20 mouse cellular contexts compared by ENCODE assay signal in genomic region chr10:5205570-5205969, GRCm38 (mm10).
DNase-seq lines count a peak whose midpoint lies in the region; ATAC-seq and TF ChIP-seq lines count a peak whose summit lies in the region.
"Had no signal": no experiment of that assay in that cellular context is flagged by ENCODE, and none has a peak within 500 bp of the region (broad histone marks: within the 10 kb centered on the region; RNA-seq: fewer than 3 reads in every experiment).

No protein-coding gene starts in this region.

- ATAC-seq in liver, embryonic 11.5 days (replicated peaks; ENCODE audit: low FRiP score), result peak; percentile 59
- ATAC-seq in liver, embryonic 16.5 days (ENCODE audit: low read depth), result peak; percentile 60
- ATAC-seq: activated CD4-positive, CD25-positive, alpha-beta regulatory T cell, adult 4 months; forebrain, embryonic 16.5 days; midbrain, embryonic 13.5 days had no signal

- peak overlapping the region; percentile 6; the same call in 1 of the 2 replicates for H3K4me2 ChIP-seq in liver, embryonic 11.5 days
- H3K4me2 ChIP-seq in liver, embryonic 16.5 days (ENCODE audit: low read depth, low read length), result peak overlapping the region; percentile 51
- H3K4me2 ChIP-seq: hindbrain, embryonic 13.5 days; lung, embryonic 14.5 days; midbrain, embryonic 13.5 days had no signal

- no peak for DNase-seq in MEL (ENCODE audit: low read depth, low spot score)
- DNase-seq in c-Kit-positive CD71-positive TER-119-positive erythroid progenitor cells, embryonic 14.5 days (ENCODE audit: low spot score), result peak; percentile 44
- DNase-seq in liver, embryonic 11.5 days (ENCODE audit: low spot score), result no peak
- DNase-seq in B cell, adult 2 months, result no peak
- no peak for DNase-seq in lung, postnatal 36 days
- DNase-seq in thymus, postnatal 14 days, result no peak
- DNase-seq: adrenal gland, adult 2 months; adrenal gland, postnatal 36 days; cerebellum, adult 9-10 months; kidney, postnatal 14 days; lung, embryonic 14.5 days; retina, postnatal 1 day; right cerebral cortex, postnatal 14 days; thymus, postnatal 25 days had no signal

- no peak for TF ChIP-seq EP300 in MEL (IDR thresholded peaks at IDR 0.05; ENCODE audit: low read depth in 1 of 2, low read length in 2 of 2)

- no peaks in the 10 kb centered on the region for H3K79me2 ChIP-seq in MEL (ENCODE audit: control insufficient read depth, insufficient read depth, low read length, poor library complexity)

- H3K27ac ChIP-seq in MEL (ENCODE audit: control insufficient read depth, low read depth, low read length), result peak overlapping the region; percentile 84
- H3K27ac ChIP-seq in liver, embryonic 11.5 days (ENCODE audit: low read depth, low read length), result peak overlapping the region; percentile 5; the same call in 1 of the 2 replicates
- peak overlapping the region; percentile 86 for H3K27ac ChIP-seq in liver, embryonic 16.5 days (ENCODE audit: low read length)
- H3K27ac ChIP-seq: hindbrain, embryonic 13.5 days; midbrain, embryonic 13.5 days had no signal

- H3K9me3 ChIP-seq in MEL (replicated peaks; ENCODE audit: insufficient read depth, low read length), result no peaks in the 10 kb centered on the region
- no peaks in the 10 kb centered on the region for H3K9me3 ChIP-seq in liver, embryonic 11.5 days (ENCODE audit: control insufficient read depth, low read length)
- no peaks in the 10 kb centered on the region for H3K9me3 ChIP-seq in liver, embryonic 16.5 days (replicated peaks; ENCODE audit: control insufficient read depth, low read length)
- H3K9me3 ChIP-seq: hindbrain, embryonic 13.5 days; megakaryocyte, embryonic 14.5 days; midbrain, embryonic 13.5 days had no signal

- H3K4me1 ChIP-seq in MEL (ENCODE audit: control insufficient read depth in 1 of 2, insufficient read depth in 2 of 2, low read length in 2 of 2), result peaks cover 34 to 43% of the 10 kb centered on the region in 2 experiments
- H3K4me1 ChIP-seq in liver, embryonic 11.5 days (replicated peaks; ENCODE audit: control insufficient read depth, insufficient read depth, low read length), result peaks cover 25% of the 10 kb centered on the region
- H3K4me1 ChIP-seq in liver, embryonic 16.5 days (ENCODE audit: control insufficient read depth, low read depth, low read length), result peaks cover 41% of the 10 kb centered on the region

- peaks cover 0 to 44% of the 10 kb centered on the region in 2 experiments; a peak in 2 of 4 replicates for H3K36me3 ChIP-seq in MEL (ENCODE audit: control insufficient read depth in 1 of 2, insufficient read depth in 2 of 2, low read length in 2 of 2)
- no peaks in the 10 kb centered on the region for H3K36me3 ChIP-seq in liver, embryonic 11.5 days (ENCODE audit: control insufficient read depth, insufficient read depth, low read length)
- H3K36me3 ChIP-seq in liver, embryonic 16.5 days (ENCODE audit: control insufficient read depth, insufficient read depth), result no peaks in the 10 kb centered on the region
- H3K36me3 ChIP-seq: hindbrain, embryonic 13.5 days; midbrain, embryonic 13.5 days had no signal

- H3K27me3 ChIP-seq in MEL (ENCODE audit: control insufficient read depth in 1 of 2, insufficient read depth in 2 of 2, low read length in 2 of 2), result no peaks in the 10 kb centered on the region
- no peaks in the 10 kb centered on the region for H3K27me3 ChIP-seq in liver, embryonic 11.5 days (replicated peaks; ENCODE audit: control insufficient read depth, insufficient read depth, low read length)
- no peaks in the 10 kb centered on the region for H3K27me3 ChIP-seq in liver, embryonic 16.5 days (ENCODE audit: control insufficient read depth, insufficient read depth, low read depth, low read length)
- H3K27me3 ChIP-seq: hindbrain, embryonic 13.5 days; megakaryocyte, embryonic 14.5 days; midbrain, embryonic 13.5 days had no signal

- no peak for TF ChIP-seq POLR2A in MEL (IDR thresholded peaks at IDR 0.05; ENCODE audit: control insufficient read depth in 1 of 2, insufficient read depth in 1 of 2, low read depth in 1 of 2, low read length in 2 of 2, poor library complexity in 1 of 2)

- 0 out of 2 replicates have a peak overlapping the region, but pooled peaks have one; percentile 26 for H3K9ac ChIP-seq in MEL (ENCODE audit: control insufficient read depth, low read depth, low read length, poor library complexity, severe bottlenecking)
- H3K9ac ChIP-seq in liver, embryonic 11.5 days (ENCODE audit: low read depth, low read length), result no peak overlapping the region
- H3K9ac ChIP-seq in liver, embryonic 16.5 days (ENCODE audit: low read depth, low read length), result peak overlapping the region; percentile 19; the same call in 1 of the 2 replicates
- H3K9ac ChIP-seq: hindbrain, embryonic 13.5 days; lung, embryonic 14.5 days; midbrain, embryonic 13.5 days had no signal

- WGBS in liver, embryonic 11.5 days, result 53% methylated on average over 5 of the region's 5 CpGs
- WGBS in liver, embryonic 16.5 days (ENCODE audit: insufficient replicate concordance), result 21% methylated on average over 5 of the region's 5 CpGs

- no peak for TF ChIP-seq RAD21 in MEL (IDR thresholded peaks at IDR 0.05; ENCODE audit: low read depth, low read length)

- no peak for TF ChIP-seq CTCF in MEL (IDR thresholded peaks at IDR 0.05 in 2 of 3, conservative IDR thresholded peaks at IDR 0.05 in 1 of 3; ENCODE audit: control insufficient read depth in 1 of 3, insufficient read depth in 1 of 3, low read depth in 2 of 3, low read length in 3 of 3, poor library complexity in 1 of 3, severe bottlenecking in 1 of 3)

- H3K4me3 ChIP-seq in MEL (ENCODE audit: control insufficient read depth in 1 of 2, insufficient read depth in 1 of 2, low read depth in 2 of 2, low read length in 2 of 2), result peak overlapping the region in 1 of 2 experiments; percentile 8; a peak in 1 of 4 replicates
- no peak overlapping the region for H3K4me3 ChIP-seq in liver, embryonic 11.5 days (ENCODE audit: low read depth, low read length)
- H3K4me3 ChIP-seq in liver, embryonic 16.5 days (ENCODE audit: low read depth, low read length), result 0 out of 2 replicates have a peak overlapping the region, but pooled peaks have one; percentile 14
- H3K4me3 ChIP-seq: hindbrain, embryonic 13.5 days; megakaryocyte, embryonic 14.5 days; midbrain, embryonic 13.5 days had no signal

TF ChIP-seq in MEL, 35 proteins besides CTCF, POLR2A, EP300 and RAD21:
- TF ChIP-seq BHLHE40 (IDR thresholded peaks at IDR 0.05; ENCODE audit: borderline replicate concordance, low read depth, low read length), result no peak
- TF ChIP-seq JUND (IDR thresholded peaks at IDR 0.05; ENCODE audit: low read depth, low read length), result no peak
- TF ChIP-seq POLR2AphosphoS5 (IDR thresholded peaks at IDR 0.05; ENCODE audit: borderline replicate concordance, low read depth, low read length), result no peak
- no peak for TF ChIP-seq MAX (IDR thresholded peaks at IDR 0.05; ENCODE audit: low read length)
- no peak for TF ChIP-seq MAZ (IDR thresholded peaks at IDR 0.05; ENCODE audit: low read depth, low read length)
- TF ChIP-seq RCOR1 (IDR thresholded peaks at IDR 0.05; ENCODE audit: low read depth, low read length), result no peak
- no peak for TF ChIP-seq CHD2 (IDR thresholded peaks at IDR 0.05; ENCODE audit: low read length)
- TF ChIP-seq KAT2A (conservative IDR thresholded peaks at IDR 0.05; ENCODE audit: low read depth, low read length), result no peak
- no peak for TF ChIP-seq ELF1 (IDR thresholded peaks at IDR 0.05; ENCODE audit: low read depth, low read length)
- no peak for TF ChIP-seq CHD1 (IDR thresholded peaks at IDR 0.05; ENCODE audit: low read depth, low read length)
- TF ChIP-seq NELFE (IDR thresholded peaks at IDR 0.05; ENCODE audit: low read depth, low read length), result no peak
- TF ChIP-seq E2F4 (IDR thresholded peaks at IDR 0.05; ENCODE audit: borderline replicate concordance, low read depth, low read length), result no peak
- TF ChIP-seq MAFK (IDR thresholded peaks at IDR 0.05; ENCODE audit: borderline replicate concordance, low read depth, low read length), result no peak
- no peak for TF ChIP-seq TBP (IDR thresholded peaks at IDR 0.05; ENCODE audit: low read depth, low read length)
- no peak for TF ChIP-seq MYB (IDR thresholded peaks at IDR 0.05; ENCODE audit: low read depth, low read length)
- no peak for TF ChIP-seq GABPA (IDR thresholded peaks at IDR 0.05; ENCODE audit: low read depth, low read length)
- no peak for TF ChIP-seq ZKSCAN1 (IDR thresholded peaks at IDR 0.05; ENCODE audit: low read depth, low read length)

Comparison
In these comparisons a context has a peak if more than half of its experiments do, and no peak if none do; other contexts are left out.
1. H3K27ac ChIP-seq: peak in every context shown above with its lines; median percentile 86 in liver, embryonic 16.5 days; 84 in MEL; 5 in liver, embryonic 11.5 days.